Mouse (Mus musculus) ES-Bruce4 (cell line): Measurements from ENCODE around the gene Jaml.

ENCODE experiments used
- CTCF ChIP-seq: IDR thresholded peaks from one replicate; pipeline ENCODE4 v1.8.1; 2011; ENCODE audit warnings: low read depth, low read length
- EP300 ChIP-seq: IDR thresholded peaks from 2 replicates; pipeline ENCODE4 v1.6.1; 2011; ENCODE audit warnings: low read depth, low read length; ENCODE audit not compliant: insufficient read depth
- POLR2A ChIP-seq: IDR thresholded peaks from one replicate; pipeline ENCODE4 v1.8.1; 2011; ENCODE audit warnings: low read length; ENCODE audit not compliant: insufficient read depth

DNA sequence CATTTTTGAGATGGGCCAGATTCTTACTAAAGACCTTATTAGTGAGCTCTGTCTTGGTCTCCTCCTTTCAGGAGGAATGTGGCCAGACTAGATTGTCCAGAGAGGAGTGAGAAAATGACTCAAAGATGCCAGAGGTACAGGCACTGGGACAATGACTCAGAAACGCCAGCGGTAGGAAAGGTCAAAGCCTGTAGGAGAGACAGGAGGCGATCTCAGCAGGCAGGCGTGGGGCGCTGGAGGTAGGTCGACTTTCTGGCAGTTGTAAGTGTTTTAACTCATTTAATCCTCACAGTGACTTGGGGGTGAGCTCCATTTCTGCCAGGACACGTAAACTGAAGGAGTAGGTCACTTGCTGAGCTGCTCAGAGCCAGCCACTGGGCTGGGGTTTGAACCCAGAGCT lies 18.8 kb upstream of the Jaml start:
- TF ChIP-seq POLR2A: no peak
- no peak for TF ChIP-seq CTCF
- TF ChIP-seq EP300: no peak
